Comparison of ENCODE assay signal across 10 mouse cellular contexts in the genomic region with DNA sequence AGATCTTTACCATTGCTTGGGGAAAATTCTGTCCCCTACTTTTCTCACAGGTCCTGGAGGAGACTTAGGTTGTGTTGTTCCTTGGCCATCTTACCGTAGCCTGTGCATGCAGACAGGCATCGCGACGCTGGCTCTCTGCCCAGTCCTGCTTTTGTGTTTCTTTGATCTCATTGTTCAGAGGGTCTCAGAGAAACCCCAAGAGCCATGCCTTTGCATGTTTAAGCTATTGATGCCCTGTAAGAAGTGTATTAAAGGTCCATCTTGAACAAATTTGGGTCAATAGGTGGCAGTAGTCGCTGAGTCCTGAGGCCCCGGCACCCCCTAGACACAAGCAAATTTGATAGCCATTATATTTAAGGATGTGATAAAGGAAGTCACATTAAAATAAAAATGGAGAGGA. TPM values are rescaled to one million over a fixed set of nuclear protein-coding genes. Genes with fewer than 3 reads are reported as not detected.
DNase-seq lines count a peak whose midpoint lies in the region; ATAC-seq and TF ChIP-seq lines count a peak whose summit lies in the region.
"Had no signal": no experiment of that assay in that cellular context is flagged by ENCODE, and none has a peak within 500 bp of the region (broad histone marks: within the 10 kb centered on the region; RNA-seq: fewer than 3 reads in every experiment).

No protein-coding gene starts in this region.

- no peaks in the 10 kb centered on the region for H3K27me3 ChIP-seq in lung, postnatal 0 days (replicated peaks; ENCODE audit: insufficient read depth, low read length)
- no peaks in the 10 kb centered on the region for H3K27me3 ChIP-seq in hindbrain, embryonic 15.5 days
- H3K27me3 ChIP-seq: liver, embryonic 15.5 days had no signal

- H3K9ac ChIP-seq in lung, postnatal 0 days (replicated peaks; ENCODE audit: low read depth) = no peak overlapping the region
- H3K9ac ChIP-seq in hindbrain, embryonic 15.5 days = no peak overlapping the region
- H3K9ac ChIP-seq: liver, embryonic 15.5 days had no signal

- H3K4me2 ChIP-seq in lung, postnatal 0 days (replicated peaks; ENCODE audit: low read depth, low read length) = no peak overlapping the region
- H3K4me2 ChIP-seq in hindbrain, embryonic 15.5 days = peak overlapping the region; percentile 41
- H3K4me2 ChIP-seq: liver, embryonic 15.5 days had no signal

- no peaks in the 10 kb centered on the region for H3K9me3 ChIP-seq in lung, postnatal 0 days (ENCODE audit: low read length)
- no peaks in the 10 kb centered on the region for H3K9me3 ChIP-seq in hindbrain, embryonic 15.5 days
- H3K9me3 ChIP-seq: liver, embryonic 15.5 days had no signal

- H3K4me3 ChIP-seq in lung, postnatal 0 days (ENCODE audit: low read depth, low read length) = no peak overlapping the region
- H3K4me3 ChIP-seq in hindbrain, embryonic 15.5 days = no peak overlapping the region
- H3K4me3 ChIP-seq: erythroblast, embryonic 14.5 days; liver, embryonic 15.5 days had no signal

- ATAC-seq in lung, postnatal 0 days = no peak
- peak; percentile 21; the same call in 1 of the 2 replicates for ATAC-seq in hindbrain, embryonic 15.5 days (ENCODE audit: low FRiP score, low read depth)
- no peak for ATAC-seq in inflammation-experienced regulatory T-cells, adult 6 months

- DNase-seq in lung, postnatal 0 days (ENCODE audit: low spot score) = no peak
- DNase-seq in lung, postnatal 14 days = no peak
- DNase-seq in embryo, embryonic 10 days (ENCODE audit: low spot score) = peak; percentile 18
- no peak for DNase-seq in thymus, postnatal 36 days
- DNase-seq in B cell, adult 2 months = no peak

- TF ChIP-seq EP300 in lung, postnatal 0 days (IDR thresholded peaks at IDR 0.05) = no peak

- WGBS in lung, postnatal 0 days = 30% methylated on average over 6 of the region's 6 CpGs
- 2% methylated on average over 6 of the region's 6 CpGs for WGBS in hindbrain, embryonic 15.5 days

- H3K27ac ChIP-seq in lung, postnatal 0 days (ENCODE audit: low read length) = no peak overlapping the region
- peak overlapping the region; percentile 91 for H3K27ac ChIP-seq in hindbrain, embryonic 15.5 days (replicated peaks)
- H3K27ac ChIP-seq: liver, embryonic 15.5 days had no signal

- peaks cover 17% of the 10 kb centered on the region; the same call in 1 of the 2 replicates for H3K36me3 ChIP-seq in lung, postnatal 0 days (ENCODE audit: insufficient read depth, low read length)
- peaks cover 15% of the 10 kb centered on the region for H3K36me3 ChIP-seq in hindbrain, embryonic 15.5 days

- H3K4me1 ChIP-seq in lung, postnatal 0 days (ENCODE audit: insufficient read depth, low read depth, low read length) = no peaks in the 10 kb centered on the region
- peaks cover 45% of the 10 kb centered on the region for H3K4me1 ChIP-seq in hindbrain, embryonic 15.5 days (replicated peaks)

- TF ChIP-seq CTCF in lung, postnatal 0 days (IDR thresholded peaks at IDR 0.05) = peak; percentile 41

RNA-seq across cellular contexts. Expression of a gene that starts 12.4 kb away (rescaled TPM):
- 59.1 and 62.8 TPM in 2 replicates for polyA plus RNA-seq in lung, postnatal 0 days (2015; fragmentation: Nextera tagmentation; extraction: Ambion mirVana)
- 47.3 and 50.1 TPM in 2 replicates for polyA plus RNA-seq in hindbrain, embryonic 15.5 days (2015; fragmentation: Nextera tagmentation; extraction: Ambion mirVana)
- 100 to 1,000 TPM; 177 to 182 (median 181) TPM for polyA plus RNA-seq in inflammation-experienced regulatory T-cells, adult 6 months (2017; shearing (Covaris generic))

RNA-seq across cellular contexts. Expression of a gene that starts 33.2 kb away (rescaled TPM):
- 16.4 and 19.1 TPM in 2 replicates for polyA plus RNA-seq in lung, postnatal 0 days (2015; fragmentation: Nextera tagmentation; extraction: Ambion mirVana)
- polyA plus RNA-seq in hindbrain, embryonic 15.5 days (2015; fragmentation: Nextera tagmentation; extraction: Ambion mirVana) = 6.4 and 9.0 TPM in 2 replicates
- polyA plus RNA-seq in inflammation-experienced regulatory T-cells, adult 6 months (2017; shearing (Covaris generic)) = not detected
- polyA plus RNA-seq: erythroblast, embryonic 14.5 days had no signal

RNA-seq across cellular contexts. Expression of a gene that starts 50.9 kb away (rescaled TPM):
- not detected in 2 replicates for polyA plus RNA-seq in lung, postnatal 0 days (2015; fragmentation: Nextera tagmentation; extraction: Ambion mirVana)
- polyA plus RNA-seq in hindbrain, embryonic 15.5 days (2015; fragmentation: Nextera tagmentation; extraction: Ambion mirVana) = not detected in 2 replicates
- polyA plus RNA-seq in inflammation-experienced regulatory T-cells, adult 6 months (2017; shearing (Covaris generic)) = not detected
- polyA plus RNA-seq: erythroblast, embryonic 14.5 days; intestine, embryonic 14.5 days; liver, embryonic 15.5 days had no signal
